Mouse (Mus musculus) thymus, adult 2 months (tissue): ENCODE data around the gene Cfap299. TPM values are rescaled to one million over a fixed set of nuclear protein-coding genes. Genes with fewer than 3 reads are reported as not detected.

ENCODE experiments used
- DNase-seq: peaks from one replicate; pipeline ENCODE4 v3.0.0; 2021
- H3K27ac ChIP-seq: fragments of 200-500 bp; 2 replicates; pipeline ENCODE4 v1.5.1; 2012; ENCODE audit warnings: low read length, control low read depth; ENCODE audit not compliant: control insufficient read depth, insufficient read depth
- H3K27me3 ChIP-seq: fragments of 200-500 bp; 2 replicates; pipeline ENCODE4 v1.6.1; 2012; ENCODE audit warnings: mild to moderate bottlenecking, low read length, moderate library complexity, mixed read lengths; ENCODE audit not compliant: control insufficient read depth, insufficient read depth
- H3K36me3 ChIP-seq: fragments of 200-500 bp; 2 replicates; pipeline ENCODE4 v1.6.1; 2012; ENCODE audit warnings: mild to moderate bottlenecking, low read length, moderate library complexity; ENCODE audit not compliant: control insufficient read depth, insufficient read depth
- H3K4me1 ChIP-seq: fragments of 200-500 bp; replicated peaks from 2 replicates; pipeline ENCODE4 v1.6.1; 2012; ENCODE audit warnings: low read length; ENCODE audit not compliant: control insufficient read depth, insufficient read depth
- H3K4me3 ChIP-seq: fragments of 200-500 bp; 2 replicates; pipeline ENCODE4 v1.5.1; 2012; ENCODE audit warnings: mild to moderate bottlenecking, low read length, control low read depth, moderate library complexity; ENCODE audit not compliant: control insufficient read depth, insufficient read depth
- CTCF ChIP-seq: fragments of 200-500 bp; IDR thresholded peaks from 2 replicates; pipeline ENCODE4 v1.5.1; 2012; ENCODE audit warnings: mild to moderate bottlenecking, control low read depth, low read length, moderate library complexity, borderline replicate concordance; ENCODE audit not compliant: control insufficient read depth, poor library complexity, insufficient read depth; ENCODE audit errors: extremely low read depth
- POLR2A ChIP-seq: fragments of 200-500 bp; IDR thresholded peaks from 2 replicates; pipeline ENCODE4 v1.6.1; 2012; ENCODE audit warnings: mild to moderate bottlenecking, low read length, control low read depth, moderate library complexity; ENCODE audit not compliant: control insufficient read depth, poor library complexity, insufficient read depth; ENCODE audit errors: extremely low read depth
- WGBS: fragments of 180-500 bp; shearing (Covaris S2); methylation state at CpG from one replicate; pipeline ENCODE4 v1.1.7; 2018; 5-methylcytosine and 5-hydroxymethylcytosine counted together
- polyA plus RNA-seq: library from polyadenylated mRNA; depleted of rRNA; stranded (reverse); fragments of >200 nt; gene quantifications from 2 replicates; pipeline ENCODE4 v1.2.3, GENCODE M21; 2012

Gene Cfap299
- polyA plus RNA-seq, 1 experiment = not detected

DNA sequence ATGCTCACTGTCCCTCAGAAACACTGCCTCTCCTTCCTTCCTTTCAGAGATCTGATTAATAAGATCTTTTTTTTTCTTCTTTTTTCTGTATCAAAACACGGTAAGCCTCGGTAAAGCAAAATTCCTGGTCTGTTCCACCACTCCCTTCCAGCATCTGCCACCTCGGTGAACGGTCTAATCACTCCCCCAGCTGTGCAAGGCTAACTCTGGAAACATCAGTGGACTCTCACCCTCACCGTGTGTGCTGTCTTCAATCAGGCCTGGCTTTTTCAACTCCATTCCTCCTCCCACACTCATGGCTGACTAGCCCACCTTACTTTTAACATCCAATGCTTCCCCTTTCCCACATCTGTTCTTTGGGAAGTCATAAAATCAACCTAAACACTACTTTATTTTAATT lies 221.2 kb downstream of the Cfap299 start:
- WGBS = 80% methylated on average over 5 of the region's 5 CpGs

DNA sequence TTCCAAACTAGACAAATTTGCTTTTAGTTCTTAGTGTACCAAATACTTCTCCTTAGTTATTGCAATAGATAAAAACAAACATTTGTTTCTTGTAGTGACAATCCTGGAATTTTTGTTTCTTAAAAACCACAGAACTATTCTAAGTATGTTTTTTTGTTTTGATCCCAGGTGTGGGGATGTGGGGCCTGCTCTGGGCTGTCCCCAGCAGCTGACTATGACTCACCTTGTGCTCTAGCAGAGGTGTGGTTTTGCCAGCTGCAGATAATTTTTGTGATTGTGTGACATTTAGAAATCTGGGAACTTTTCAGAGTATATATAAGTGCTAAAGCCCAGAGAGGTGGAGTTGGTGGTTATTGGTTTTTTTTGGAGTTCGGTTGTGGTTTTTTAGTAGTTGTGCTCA lies 221.8 kb downstream of the Cfap299 start:
- 17% methylated on average over 1 of the region's 1 CpGs for WGBS
- DNase-seq = no peak
- Histone ChIP-seq H3K27me3 (no peaks in the 10 kb centered on the region), H3K27ac (no peak overlapping the region), H3K4me3 (no peak overlapping the region), H3K36me3 (no peaks in the 10 kb centered on the region), H3K4me1 (no peaks in the 10 kb centered on the region)
- TF ChIP-seq POLR2A (no peak), CTCF (no peak)

More for the DNA sequence above, 221.2 kb downstream of the Cfap299 start:
- no peak for DNase-seq
- no peaks in the 10 kb centered on the region for H3K36me3 ChIP-seq
- no peak overlapping the region for H3K27ac ChIP-seq
- no peaks in the 10 kb centered on the region for H3K4me1 ChIP-seq
- no peak overlapping the region for H3K4me3 ChIP-seq
- H3K27me3 ChIP-seq = no peaks in the 10 kb centered on the region
- TF ChIP-seq CTCF = no peak

DNA sequence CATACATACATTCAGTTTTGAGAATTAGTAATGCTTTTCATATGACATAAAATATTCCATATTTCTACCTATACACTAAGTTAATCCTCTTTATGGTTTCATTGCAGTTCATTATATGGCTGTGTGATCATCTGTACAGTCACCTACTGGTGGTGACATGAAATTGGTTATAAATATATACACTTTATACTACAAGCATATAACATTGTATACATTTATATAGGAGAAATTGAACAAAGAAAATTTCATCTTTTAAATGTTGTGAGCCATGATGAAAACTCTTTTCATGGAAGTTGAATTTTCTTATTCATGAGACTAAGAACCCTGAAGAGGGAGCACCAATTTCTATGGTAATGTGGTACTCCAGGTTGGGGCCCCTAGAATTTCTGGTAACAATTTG lies 223.3 kb downstream of the Cfap299 start, which contains the start of gene Gm11111:
Gene Gm11111, plus strand, starts transcription at position 301 of the 400 bp plus-strand sequence.
- Histone ChIP-seq H3K27me3 (no peaks in the 10 kb centered on the region), H3K36me3 (no peaks in the 10 kb centered on the region), H3K4me1 (no peaks in the 10 kb centered on the region), H3K4me3 (no peak within 1 kb of the TSS), H3K27ac (no peak within 1 kb of the TSS)
- TF ChIP-seq CTCF = no peak
- TF ChIP-seq POLR2A = no peak
- no peak for DNase-seq

DNA sequence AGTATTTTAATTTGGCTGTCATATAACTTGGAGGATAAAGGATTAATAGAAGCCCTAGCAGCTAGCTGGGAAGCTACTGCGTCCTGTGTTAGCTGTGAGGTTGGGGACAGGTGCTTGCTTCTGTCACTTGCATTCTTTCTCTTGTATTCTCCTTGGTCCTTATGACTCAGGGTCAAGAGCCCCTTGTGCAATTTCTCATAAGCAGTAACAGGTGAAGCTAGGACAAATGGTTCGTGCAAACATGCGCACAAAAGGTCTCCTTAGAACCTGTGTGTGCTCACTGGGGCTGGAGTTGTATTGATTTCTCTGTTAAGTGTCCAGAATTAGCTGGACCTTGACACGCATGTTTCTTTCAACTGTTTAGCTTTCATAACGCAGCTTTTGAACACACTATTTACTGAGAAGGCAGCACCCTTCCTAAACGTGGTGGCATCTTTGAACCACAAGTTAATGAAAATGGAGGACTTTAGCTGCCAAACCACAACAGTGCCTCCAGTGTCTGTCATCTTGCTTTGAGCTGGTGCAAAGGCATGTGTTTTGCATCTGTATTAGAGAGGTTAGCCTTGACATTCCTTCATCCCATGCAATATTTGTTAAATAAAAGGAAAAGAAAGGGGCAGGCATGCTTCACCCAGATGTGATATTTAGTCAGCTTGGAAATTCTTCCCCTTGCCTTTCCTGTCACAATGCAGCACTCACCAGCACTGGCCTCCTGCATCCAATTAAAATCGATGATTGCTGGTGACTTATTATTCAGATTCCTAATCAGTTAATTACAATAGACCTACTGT lies 223.9 kb downstream of the Cfap299 start:
- Histone ChIP-seq H3K27ac (no peak overlapping the region), H3K27me3 (no peaks in the 10 kb centered on the region), H3K4me1 (no peaks in the 10 kb centered on the region), H3K4me3 (no peak overlapping the region), H3K36me3 (no peaks in the 10 kb centered on the region)
- WGBS = 77% methylated on average over 7 of the region's 7 CpGs
- TF ChIP-seq POLR2A = no peak
- no peak for TF ChIP-seq CTCF
- DNase-seq = no peak

DNA sequence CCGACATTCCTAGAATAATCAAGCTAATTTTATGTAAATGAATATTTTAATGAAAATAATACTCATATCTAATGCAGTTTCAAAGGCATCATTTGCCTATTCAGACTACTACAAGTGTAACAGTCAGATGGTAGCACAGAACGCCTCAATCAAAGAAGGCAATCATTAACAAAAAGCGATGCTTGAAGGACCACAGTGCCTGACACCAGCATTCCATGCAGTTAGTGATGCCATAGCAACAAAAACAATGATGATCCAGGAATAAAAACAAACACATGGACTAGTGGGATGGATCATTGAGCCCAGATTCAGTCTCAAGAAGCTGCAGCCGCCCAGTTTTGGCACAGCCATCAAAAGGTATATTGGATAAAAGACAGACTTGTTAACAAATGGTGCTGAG lies 232.2 kb downstream of the Cfap299 start:
- H3K36me3 ChIP-seq = no peaks in the 10 kb centered on the region
- H3K27ac ChIP-seq = no peak overlapping the region
- TF ChIP-seq CTCF (no peak), POLR2A (no peak)
- WGBS = 94% methylated on average over 4 of the region's 4 CpGs
- no peaks in the 10 kb centered on the region for H3K27me3 ChIP-seq
- no peak overlapping the region for H3K4me3 ChIP-seq
- no peak for DNase-seq
- no peaks in the 10 kb centered on the region for H3K4me1 ChIP-seq

DNA sequence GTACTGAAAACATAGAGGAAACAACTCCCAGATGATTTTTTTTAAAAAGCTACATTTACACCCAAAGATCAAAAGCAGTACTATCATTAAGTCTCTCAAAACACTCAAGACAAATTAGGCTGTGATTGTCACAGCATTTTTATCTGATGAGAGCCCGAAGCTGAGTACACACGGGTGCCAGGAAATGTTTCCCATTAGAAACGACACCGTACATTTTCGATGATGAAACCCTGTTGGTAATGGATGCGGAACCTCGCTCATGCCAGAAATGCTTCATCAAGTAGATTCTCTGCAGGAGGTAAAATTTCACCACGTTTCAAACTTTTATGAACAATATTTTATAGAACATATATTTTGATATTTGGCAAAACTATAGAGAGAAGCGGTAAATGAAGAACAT lies 233.7 kb downstream of the Cfap299 start:
- no peaks in the 10 kb centered on the region for H3K27me3 ChIP-seq
- 82% methylated on average over 9 of the region's 9 CpGs for WGBS
- TF ChIP-seq POLR2A (no peak), CTCF (no peak)
- no peak overlapping the region for H3K4me3 ChIP-seq
- no peaks in the 10 kb centered on the region for H3K36me3 ChIP-seq
- DNase-seq = no peak
- no peak overlapping the region for H3K27ac ChIP-seq
- no peaks in the 10 kb centered on the region for H3K4me1 ChIP-seq

DNA sequence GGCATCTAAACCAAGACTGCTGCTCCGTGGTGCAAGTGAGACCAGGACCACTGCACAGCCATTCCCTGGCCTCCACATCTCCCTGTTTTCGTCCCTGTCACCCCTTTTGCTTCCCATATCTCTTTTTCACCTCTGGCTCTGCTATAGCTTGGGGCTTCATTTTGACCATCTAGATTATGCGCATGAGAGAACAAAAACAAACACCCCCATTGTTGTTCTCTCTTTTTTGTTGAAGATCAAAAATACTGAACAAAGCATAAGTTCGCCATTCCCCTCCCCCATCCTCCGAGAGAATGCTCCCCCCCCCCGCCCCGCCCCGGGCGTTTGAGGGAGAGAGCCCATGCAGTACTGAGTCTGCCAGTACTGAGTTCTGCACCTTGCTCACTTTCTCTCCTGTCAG lies 234.7 kb downstream of the Cfap299 start:
- H3K27ac ChIP-seq = no peak overlapping the region
- no peak overlapping the region for H3K4me3 ChIP-seq
- 75% methylated on average over 9 of the region's 9 CpGs for WGBS
- no peaks in the 10 kb centered on the region for H3K36me3 ChIP-seq
- TF ChIP-seq CTCF (no peak), POLR2A (no peak)
- no peaks in the 10 kb centered on the region for H3K4me1 ChIP-seq
- no peak for DNase-seq
- no peaks in the 10 kb centered on the region for H3K27me3 ChIP-seq
